Mouse (Mus musculus): ENCODE measurements around the gene Scn8a. TPM values are rescaled to one million over a fixed set of nuclear protein-coding genes. Genes with fewer than 3 reads are reported as not detected.

The Scn8a gene
- polyA plus RNA-seq, 1 experiment from 2014 or later, result 1.2 TPM

- WGBS, result 81% methylated on average over 9 of the region's 9 CpGs
- Histone ChIP-seq H3K4me3 (ENCODE audit: low read depth, low read length) (no peak overlapping the region), H3K36me3 (ENCODE audit: insufficient read depth, low read length) (no peaks in the 10 kb centered on the region), H3K4me1 (ENCODE audit: insufficient read depth, low read depth, low read length) (peaks cover 12% of the 10 kb centered on the region; the same call in 1 of the 2 replicates), H3K27ac (ENCODE audit: low read length) (peak overlapping the region; percentile 88), H3K9ac (replicated peaks; ENCODE audit: low read depth) (no peak overlapping the region), H3K9me3 (ENCODE audit: low read length) (no peaks in the 10 kb centered on the region), H3K27me3 (replicated peaks; ENCODE audit: insufficient read depth, low read length) (no peaks in the 10 kb centered on the region), H3K4me2 (replicated peaks; ENCODE audit: low read depth, low read length) (no peak overlapping the region)
- no peak for TF ChIP-seq EP300 (IDR thresholded peaks at IDR 0.05)
- no peak for TF ChIP-seq CTCF (IDR thresholded peaks at IDR 0.05)
- ATAC-seq (no peak), DNase-seq (ENCODE audit: low spot score) (no peak)
These were observed 210.4 kb downstream of the Scn8a start for GRCm38 (mm10) chr15:101080031-101080520.

- Histone ChIP-seq H3K4me1 (ENCODE audit: insufficient read depth, low read depth, low read length) (peaks cover 12% of the 10 kb centered on the region; the same call in 1 of the 2 replicates), H3K4me3 (ENCODE audit: low read depth, low read length) (no peak overlapping the region), H3K27ac (ENCODE audit: low read length) (peak overlapping the region; percentile 88), H3K9ac (replicated peaks; ENCODE audit: low read depth) (no peak overlapping the region), H3K36me3 (ENCODE audit: insufficient read depth, low read length) (no peaks in the 10 kb centered on the region), H3K9me3 (ENCODE audit: low read length) (no peaks in the 10 kb centered on the region), H3K4me2 (replicated peaks; ENCODE audit: low read depth, low read length) (no peak overlapping the region), H3K27me3 (replicated peaks; ENCODE audit: insufficient read depth, low read length) (no peaks in the 10 kb centered on the region)
- no peak for TF ChIP-seq CTCF (IDR thresholded peaks at IDR 0.05)
- TF ChIP-seq EP300 (IDR thresholded peaks at IDR 0.05), result peak; percentile 13; the same call in 1 of the 2 replicates
- WGBS, result 56% methylated on average over 7 of the region's 7 CpGs
- DNase-seq (ENCODE audit: low spot score), result no peak
- ATAC-seq, result no peak
These were observed 211.4 kb downstream of the Scn8a start for GRCm38 (mm10) chr15:101081035-101081548.

DNA sequence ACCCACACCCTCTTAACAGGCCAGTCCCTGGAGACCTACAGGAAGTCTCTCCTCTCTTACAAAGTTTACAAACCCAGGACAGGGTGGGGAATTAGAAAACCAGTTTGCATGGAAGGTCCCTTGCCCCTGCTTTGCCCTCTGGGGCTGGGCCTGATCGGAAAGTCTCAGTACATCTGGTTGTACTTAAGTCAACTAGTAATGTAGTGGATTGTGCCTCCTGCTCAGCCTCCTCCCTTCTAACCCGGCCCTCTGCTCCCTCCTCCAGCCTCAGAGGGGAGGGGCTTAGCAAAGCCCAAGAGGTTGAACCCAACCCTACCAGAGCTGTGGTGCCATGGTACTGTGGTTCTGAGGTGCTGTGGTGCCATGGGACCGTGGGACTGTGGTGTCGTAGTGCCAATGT lies 212.6 kb downstream of the Scn8a start:
- H3K9me3 ChIP-seq (ENCODE audit: low read length), result no peaks in the 10 kb centered on the region
- peak; percentile 20; the same call in 1 of the 2 replicates for ATAC-seq
- no peaks in the 10 kb centered on the region for H3K36me3 ChIP-seq (ENCODE audit: insufficient read depth, low read length)
- H3K4me3 ChIP-seq (ENCODE audit: low read depth, low read length), result no peak overlapping the region
- peak overlapping the region; percentile 57 for H3K27ac ChIP-seq (ENCODE audit: low read length)
- H3K27me3 ChIP-seq (replicated peaks; ENCODE audit: insufficient read depth, low read length), result no peaks in the 10 kb centered on the region
- peak; percentile 61 for DNase-seq (ENCODE audit: low spot score)
- TF ChIP-seq CTCF (IDR thresholded peaks at IDR 0.05) (no peak), EP300 (IDR thresholded peaks at IDR 0.05) (peak; percentile 32; the same call in 1 of the 2 replicates)
- H3K9ac ChIP-seq (replicated peaks; ENCODE audit: low read depth), result no peak overlapping the region
- H3K4me2 ChIP-seq (replicated peaks; ENCODE audit: low read depth, low read length), result no peak overlapping the region
- WGBS, result 47% methylated on average over 4 of the region's 4 CpGs
- H3K4me1 ChIP-seq (ENCODE audit: insufficient read depth, low read depth, low read length), result peaks cover 3% of the 10 kb centered on the region; the same call in 1 of the 2 replicates

DNA sequence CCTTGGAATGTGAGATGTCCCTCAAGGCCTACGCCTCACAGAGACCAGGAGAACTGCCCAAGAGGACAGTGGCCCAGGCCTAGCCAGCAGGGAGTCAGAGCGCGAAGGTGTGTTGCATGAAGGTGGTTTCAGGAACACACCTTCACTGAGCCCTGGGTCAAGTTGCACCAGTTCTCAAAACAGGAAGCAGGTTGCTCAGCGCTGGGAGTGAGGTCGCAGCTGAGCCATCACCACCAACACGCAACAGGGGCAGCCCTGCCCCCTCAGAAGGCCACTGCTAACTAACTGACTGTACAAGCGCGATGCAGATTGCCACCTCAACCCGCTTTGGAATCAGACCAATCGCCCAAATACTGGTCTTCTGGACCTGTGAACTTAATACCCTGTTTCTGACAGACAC lies 214.8 kb downstream of the Scn8a start:
- no peak overlapping the region for H3K27ac ChIP-seq (ENCODE audit: low read length)
- TF ChIP-seq EP300 (IDR thresholded peaks at IDR 0.05), result no peak
- TF ChIP-seq CTCF (IDR thresholded peaks at IDR 0.05), result no peak
- DNase-seq (ENCODE audit: low spot score), result no peak
- no peaks in the 10 kb centered on the region for H3K27me3 ChIP-seq (replicated peaks; ENCODE audit: insufficient read depth, low read length)
- no peaks in the 10 kb centered on the region for H3K36me3 ChIP-seq (ENCODE audit: insufficient read depth, low read length)
- no peak overlapping the region for H3K4me3 ChIP-seq (ENCODE audit: low read depth, low read length)
- 71% methylated on average over 10 of the region's 10 CpGs for WGBS
- no peak overlapping the region for H3K9ac ChIP-seq (replicated peaks; ENCODE audit: low read depth)
- no peaks in the 10 kb centered on the region for H3K4me1 ChIP-seq (ENCODE audit: insufficient read depth, low read depth, low read length)
- no peak for ATAC-seq
- no peaks in the 10 kb centered on the region for H3K9me3 ChIP-seq (ENCODE audit: low read length)
- H3K4me2 ChIP-seq (replicated peaks; ENCODE audit: low read depth, low read length), result no peak overlapping the region

GRCm38 (mm10) chr15:101086451-101086850 lies 216.8 kb downstream of the Scn8a start:
- no peak overlapping the region for H3K4me2 ChIP-seq (replicated peaks; ENCODE audit: low read depth, low read length)
- H3K4me1 ChIP-seq (ENCODE audit: insufficient read depth, low read depth, low read length), result no peaks in the 10 kb centered on the region
- TF ChIP-seq EP300 (IDR thresholded peaks at IDR 0.05) (no peak), CTCF (IDR thresholded peaks at IDR 0.05) (no peak)
- WGBS, result 63% methylated on average over 9 of the region's 9 CpGs
- no peaks in the 10 kb centered on the region for H3K9me3 ChIP-seq (ENCODE audit: low read length)
- H3K27me3 ChIP-seq (replicated peaks; ENCODE audit: insufficient read depth, low read length), result no peaks in the 10 kb centered on the region
- H3K4me3 ChIP-seq (ENCODE audit: low read depth, low read length), result no peak overlapping the region
- ATAC-seq (no peak), DNase-seq (ENCODE audit: low spot score) (no peak)
- no peak overlapping the region for H3K27ac ChIP-seq (ENCODE audit: low read length)
- no peaks in the 10 kb centered on the region for H3K36me3 ChIP-seq (ENCODE audit: insufficient read depth, low read length)
- H3K9ac ChIP-seq (replicated peaks; ENCODE audit: low read depth), result no peak overlapping the region

GRCm38 (mm10) chr15:101086956-101087355 lies 217.3 kb downstream of the Scn8a start:
- Histone ChIP-seq H3K4me1 (ENCODE audit: insufficient read depth, low read depth, low read length) (no peaks in the 10 kb centered on the region), H3K27ac (ENCODE audit: low read length) (no peak overlapping the region), H3K4me2 (replicated peaks; ENCODE audit: low read depth, low read length) (no peak overlapping the region), H3K9me3 (ENCODE audit: low read length) (no peaks in the 10 kb centered on the region), H3K36me3 (ENCODE audit: insufficient read depth, low read length) (no peaks in the 10 kb centered on the region), H3K9ac (replicated peaks; ENCODE audit: low read depth) (no peak overlapping the region), H3K27me3 (replicated peaks; ENCODE audit: insufficient read depth, low read length) (no peaks in the 10 kb centered on the region), H3K4me3 (ENCODE audit: low read depth, low read length) (no peak overlapping the region)
- ATAC-seq, result 0 out of 2 replicates have a peak, but pooled peaks have one; percentile 39
- 36% methylated on average over 3 of the region's 3 CpGs for WGBS
- DNase-seq (ENCODE audit: low spot score), result no peak
- TF ChIP-seq CTCF (IDR thresholded peaks at IDR 0.05) (no peak), EP300 (IDR thresholded peaks at IDR 0.05) (no peak)

Measured in lung, postnatal 0 days (tissue).